Mouse (Mus musculus) cortical plate, adult 2 months (tissue): ENCODE results near the gene Podn.

Experiments used
- CTCF ChIP-seq: fragments of 200-500 bp; IDR thresholded peaks from 2 replicates; pipeline ENCODE4 v1.5.1; 2011; ENCODE audit warnings: mild to moderate bottlenecking, control low read depth, low read length; ENCODE audit not compliant: insufficient read depth; ENCODE audit errors: extremely low read depth
- POLR2A ChIP-seq: fragments of 200-500 bp; IDR thresholded peaks from 2 replicates; pipeline ENCODE4 v1.6.1; 2011; ENCODE audit warnings: mild to moderate bottlenecking, low read length, control low read depth; ENCODE audit not compliant: insufficient read depth; ENCODE audit errors: extremely low read depth

DNA sequence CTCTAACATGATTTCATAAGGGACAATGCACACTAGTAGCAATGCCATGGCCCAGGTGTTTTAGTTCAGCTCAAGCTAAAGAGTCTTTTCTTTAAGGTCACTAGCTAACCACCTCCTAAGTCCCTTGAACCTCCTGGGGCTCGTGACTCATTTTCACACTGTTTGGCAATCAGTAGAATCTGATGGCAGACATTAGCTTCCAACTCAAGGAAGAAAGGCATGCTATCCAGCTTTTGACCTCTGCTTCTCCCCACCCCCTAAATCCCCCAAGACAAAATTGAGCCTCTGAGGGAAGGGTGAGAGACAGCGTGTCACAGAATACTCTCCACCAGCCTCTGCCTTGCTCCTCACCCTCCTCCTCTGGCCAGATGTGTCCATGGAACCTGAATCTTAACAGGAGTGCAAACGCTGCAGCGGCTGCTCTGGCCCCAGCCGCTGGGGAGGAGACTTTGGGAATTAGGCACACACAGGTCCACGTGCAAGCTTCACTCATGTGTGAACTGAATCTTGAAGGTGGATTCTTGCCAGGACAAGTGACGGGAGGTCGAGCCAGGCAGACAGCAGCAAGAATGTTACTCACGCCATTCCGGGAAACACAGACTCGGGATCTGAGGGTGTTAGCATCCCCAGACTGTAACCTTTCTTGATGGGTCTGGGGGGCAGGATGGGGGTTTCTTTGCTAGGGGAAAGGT lies 97.5 kb downstream of the Podn start:
- TF ChIP-seq CTCF (no peak), POLR2A (no peak)
